Mouse (Mus musculus) neural tube, embryonic 13.5 days (tissue): ENCODE measurements around the gene Mia3. TPM values are rescaled to one million over a fixed set of nuclear protein-coding genes. Genes with fewer than 3 reads are reported as not detected.
"Not testable (repeated sequence)": the region's sequence is repeated elsewhere in the genome, so short reads cannot be mapped to it uniquely, and the experiment has no call there.

ENCODE experiments used
- ATAC-seq: fragments of 200-750 bp; cut with Nextera tagmentation; 2 replicates; pipeline ENCODE4 v1.8.0; 2017; ENCODE audit warnings: low read depth, mild to moderate bottlenecking, moderate TSS enrichment, moderate library complexity
- H3K27ac ChIP-seq: fragments of 300-500 bp; sonication (generic); replicated peaks from 2 replicates; pipeline ENCODE4 v1.5.1; 2015; ENCODE audit warnings: moderate library complexity, mild to moderate bottlenecking, inconsistent platforms
- H3K27me3 ChIP-seq: fragments of 300-500 bp; sonication (generic); 2 replicates; pipeline ENCODE4 v1.6.1; 2015; ENCODE audit warnings: mild to moderate bottlenecking, inconsistent platforms
- H3K36me3 ChIP-seq: fragments of 300-500 bp; sonication (generic); 2 replicates; pipeline ENCODE4 v1.6.1; 2015; ENCODE audit warnings: mild to moderate bottlenecking, inconsistent platforms
- H3K4me1 ChIP-seq: fragments of 300-500 bp; sonication (generic); replicated peaks from 2 replicates; pipeline ENCODE4 v1.6.1; 2015; ENCODE audit warnings: inconsistent platforms
- H3K4me2 ChIP-seq: fragments of 300-500 bp; sonication (generic); 2 replicates; pipeline ENCODE4 v1.6.1; 2015; ENCODE audit warnings: inconsistent platforms, mild to moderate bottlenecking, moderate library complexity
- H3K4me3 ChIP-seq: fragments of 300-500 bp; sonication (generic); 2 replicates; pipeline ENCODE4 v1.5.1; 2015; ENCODE audit warnings: mild to moderate bottlenecking, inconsistent platforms
- H3K9ac ChIP-seq: fragments of 300-500 bp; sonication (generic); 2 replicates; pipeline ENCODE4 v1.6.1; 2015; ENCODE audit warnings: moderate library complexity, mild to moderate bottlenecking, inconsistent platforms
- H3K9me3 ChIP-seq: fragments of 300-500 bp; sonication (generic); 2 replicates; pipeline ENCODE4 v1.6.1; 2016; ENCODE audit warnings: inconsistent platforms
- WGBS: fragments of 180-500 bp; shearing (Covaris S2); methylation state at CpG from one replicate; pipeline ENCODE4 v1.1.7; 2015; 5-methylcytosine and 5-hydroxymethylcytosine counted together
- polyA plus RNA-seq: library from polyadenylated mRNA; unstranded; fragments of >200 nt; fragmentation: Nextera tagmentation; extraction: Ambion mirVana; gene quantifications from 2 replicates; pipeline ENCODE4 v1.2.1, GENCODE M21; 2015

Mia3 gene
- polyA plus RNA-seq, 1 experiment from 2014 or later, result 113 TPM

GRCm38 (mm10) chr1:183374728-183375127 lies 5.4 kb upstream of the Mia3 start:
- 86% methylated on average over 5 of the region's 5 CpGs for WGBS
- H3K27me3 ChIP-seq, result no peaks in the 10 kb centered on the region
- H3K36me3 ChIP-seq, result no peaks in the 10 kb centered on the region
- no peak overlapping the region for H3K9ac ChIP-seq
- no peak overlapping the region for H3K4me2 ChIP-seq
- no peak overlapping the region for H3K27ac ChIP-seq
- H3K4me3 ChIP-seq, result no peak overlapping the region
- H3K4me1 ChIP-seq, result peaks cover 6% of the 10 kb centered on the region
- 0 out of 2 replicates have a peak, but pooled peaks cover 5% of the 10 kb centered on the region for H3K9me3 ChIP-seq
- no peak for ATAC-seq

GRCm38 (mm10) chr1:183368601-183369400 lies 552 bp downstream of the Mia3 start:
- Histone ChIP-seq H3K9ac (peak overlapping the region; percentile 85), H3K4me3 (peak overlapping the region; percentile 86), H3K9me3 (no peaks in the 10 kb centered on the region), H3K27me3 (no peaks in the 10 kb centered on the region), H3K4me2 (peak overlapping the region; percentile 85), H3K4me1 (peaks cover 30% of the 10 kb centered on the region), H3K36me3 (peaks cover 16% of the 10 kb centered on the region), H3K27ac (peak overlapping the region; percentile 84)
- WGBS, result 1% methylated on average over 55 of the region's 56 CpGs
- ATAC-seq, result peak; percentile 85

GRCm38 (mm10) chr1:183366361-183366760 lies 3.0 kb downstream of the Mia3 start:
- no peak overlapping the region for H3K27ac ChIP-seq
- H3K4me3 ChIP-seq, result no peak overlapping the region
- H3K4me2 ChIP-seq, result no peak overlapping the region
- H3K4me1 ChIP-seq, result peaks cover 30% of the 10 kb centered on the region
- 75% methylated on average over 5 of the region's 5 CpGs for WGBS
- no peaks in the 10 kb centered on the region for H3K27me3 ChIP-seq
- H3K36me3 ChIP-seq, result peaks cover 31% of the 10 kb centered on the region
- no peak for ATAC-seq
- H3K9me3 ChIP-seq, result no peaks in the 10 kb centered on the region
- no peak overlapping the region for H3K9ac ChIP-seq

GRCm38 (mm10) chr1:183363577-183363867 lies 5.8 kb downstream of the Mia3 start:
- Histone ChIP-seq H3K27ac (no peak overlapping the region), H3K27me3 (no peaks in the 10 kb centered on the region), H3K4me1 (peaks cover 21% of the 10 kb centered on the region), H3K9ac (no peak overlapping the region), H3K4me2 (no peak overlapping the region), H3K9me3 (no peaks in the 10 kb centered on the region), H3K4me3 (no peak overlapping the region), H3K36me3 (peaks cover 55% of the 10 kb centered on the region)
- no peak for ATAC-seq
- 94% methylated on average over 5 of the region's 5 CpGs for WGBS

GRCm38 (mm10) chr1:183362729-183363576 lies 6.4 kb downstream of the Mia3 start:
- H3K4me3 ChIP-seq, result no peak overlapping the region
- no peak overlapping the region for H3K4me2 ChIP-seq
- H3K4me1 ChIP-seq, result peaks cover 15% of the 10 kb centered on the region
- no peak overlapping the region for H3K9ac ChIP-seq
- ATAC-seq, result no peak
- H3K9me3 ChIP-seq, result no peaks in the 10 kb centered on the region
- H3K36me3 ChIP-seq, result peaks cover 61% of the 10 kb centered on the region
- 90% methylated on average over 14 of the region's 14 CpGs for WGBS
- no peaks in the 10 kb centered on the region for H3K27me3 ChIP-seq
- H3K27ac ChIP-seq, result no peak overlapping the region

GRCm38 (mm10) chr1:183362301-183362700 lies 7.1 kb downstream of the Mia3 start:
- no peaks in the 10 kb centered on the region for H3K9me3 ChIP-seq
- WGBS, result 94% methylated on average over 5 of the region's 5 CpGs
- H3K27ac ChIP-seq, result no peak overlapping the region
- no peaks in the 10 kb centered on the region for H3K27me3 ChIP-seq
- no peak overlapping the region for H3K4me2 ChIP-seq
- no peak for ATAC-seq
- peaks cover 68% of the 10 kb centered on the region for H3K36me3 ChIP-seq
- H3K4me3 ChIP-seq, result no peak overlapping the region
- H3K9ac ChIP-seq, result no peak overlapping the region
- H3K4me1 ChIP-seq, result peaks cover 9% of the 10 kb centered on the region

- Histone ChIP-seq H3K9me3 (no peaks in the 10 kb centered on the region), H3K36me3 (peaks cover 80% of the 10 kb centered on the region), H3K4me3 (no peak overlapping the region), H3K9ac (no peak overlapping the region), H3K4me1 (no peaks in the 10 kb centered on the region), H3K27me3 (no peaks in the 10 kb centered on the region), H3K27ac (no peak overlapping the region), H3K4me2 (no peak overlapping the region)
- WGBS, result 89% methylated on average over 3 of the region's 3 CpGs
- ATAC-seq, result no peak
These were observed 10.5 kb downstream of the Mia3 start for GRCm38 (mm10) chr1:183358901-183359300.

GRCm38 (mm10) chr1:183349840-183350239 lies 19.5 kb downstream of the Mia3 start:
- Histone ChIP-seq H3K36me3 (peaks cover 73% of the 10 kb centered on the region), H3K27ac (no peak overlapping the region), H3K4me2 (no peak overlapping the region), H3K9me3 (no peaks in the 10 kb centered on the region), H3K4me1 (peaks cover 18% of the 10 kb centered on the region), H3K27me3 (no peaks in the 10 kb centered on the region), H3K9ac (no peak overlapping the region), H3K4me3 (no peak overlapping the region)
- 29% methylated on average over 6 of the region's 6 CpGs for WGBS
- no peak for ATAC-seq

- Histone ChIP-seq H3K36me3 (peaks cover 53% of the 10 kb centered on the region), H3K9me3 (no peaks in the 10 kb centered on the region), H3K4me3 (peak overlapping the region; percentile 98), H3K4me2 (peak overlapping the region; percentile 89), H3K27me3 (no peaks in the 10 kb centered on the region), H3K27ac (peak overlapping the region; percentile 90), H3K4me1 (peaks cover 21% of the 10 kb centered on the region), H3K9ac (peak overlapping the region; percentile 97)
- 9% methylated on average over 10 of the region's 10 CpGs for WGBS
- peak; percentile 57 for ATAC-seq
These were observed 23.5 kb downstream of the Mia3 start for GRCm38 (mm10) chr1:183345817-183346195.

GRCm38 (mm10) chr1:183344886-183345816 lies 24.2 kb downstream of the Mia3 start:
- Histone ChIP-seq H3K4me3 (peak overlapping the region; percentile 98), H3K4me1 (peaks cover 21% of the 10 kb centered on the region), H3K36me3 (peaks cover 53% of the 10 kb centered on the region), H3K27me3 (no peaks in the 10 kb centered on the region), H3K9me3 (no peaks in the 10 kb centered on the region), H3K27ac (peak overlapping the region; percentile 90), H3K9ac (peak overlapping the region; percentile 97), H3K4me2 (peak overlapping the region; percentile 89)
- WGBS, result under 1% methylated on average over 72 of the region's 72 CpGs
- peak; percentile 98 for ATAC-seq

- not testable (repeated sequence) for ATAC-seq, H3K4me2 ChIP-seq, H3K9me3 ChIP-seq, H3K27ac ChIP-seq, H3K4me3 ChIP-seq, H3K27me3 ChIP-seq, H3K9ac ChIP-seq
- Histone ChIP-seq H3K36me3 (peaks cover 55% of the 10 kb centered on the region), H3K4me1 (peaks cover 21% of the 10 kb centered on the region)
- WGBS, result 97% methylated on average over 1 of the region's 1 CpGs
These were observed 26.5 kb downstream of the Mia3 start for GRCm38 (mm10) chr1:183342902-183343301.
